Mouse (Mus musculus) G1E (cell line): ENCODE results near the gene Bcl2l14.

Experiments
- CTCF ChIP-seq: IDR thresholded peaks from 2 replicates; pipeline ENCODE4 v1.5.1; 2012; ENCODE audit warnings: low read depth, low read length, inconsistent platforms, mixed read lengths
- GATA1 ChIP-seq: IDR thresholded peaks from 2 replicates; pipeline ENCODE4 v1.6.1; 2012; ENCODE audit warnings: borderline replicate concordance, low read length, inconsistent platforms, mixed read lengths
- GATA2 ChIP-seq: IDR thresholded peaks from 2 replicates; pipeline ENCODE4 v1.6.1; 2012; ENCODE audit warnings: low read depth, low read length, inconsistent platforms, borderline replicate concordance
- TAL1 ChIP-seq: conservative IDR thresholded peaks from 2 replicates; pipeline ENCODE4 v1.6.1; 2012; ENCODE audit warnings: low read depth, low read length, inconsistent platforms, mixed read lengths

- TF ChIP-seq CTCF, result no peak
- TF ChIP-seq TAL1, result no peak
- no peak for TF ChIP-seq GATA1
- TF ChIP-seq GATA2, result no peak
Measured at GRCm38 (mm10) chr6:134461175-134461574, 65.1 kb downstream of the Bcl2l14 start.
